ENCODE assay signal across 29 mouse cellular contexts in the genomic region with DNA sequence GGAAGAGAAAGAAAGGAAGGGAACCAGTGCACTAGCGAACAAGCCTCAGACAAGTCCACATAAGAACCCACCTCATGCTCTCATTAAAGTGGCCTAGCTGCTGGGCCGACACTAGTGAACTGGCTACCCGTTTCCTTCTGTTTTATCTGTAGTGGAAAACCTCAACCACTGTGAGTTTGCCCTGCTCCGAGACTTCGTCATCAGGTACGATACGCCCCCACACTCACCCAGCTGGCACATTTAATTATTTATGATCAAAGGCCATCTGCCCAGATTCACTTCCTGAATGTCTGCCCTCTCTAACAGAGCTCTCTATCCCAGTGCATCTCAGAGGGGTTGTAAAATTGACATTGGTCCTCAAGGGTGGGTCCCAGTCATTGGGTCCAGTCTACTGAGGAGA. TPM values are rescaled to one million over a fixed set of nuclear protein-coding genes. Genes with fewer than 3 reads are reported as not detected.
"Had no signal": no experiment of that assay in that cellular context is flagged by ENCODE, and none has a peak within 500 bp of the region (broad histone marks: within the 10 kb centered on the region; RNA-seq: fewer than 3 reads in every experiment).

No protein-coding gene starts in this region.

- ATAC-seq: intestine, embryonic 16.5 days; liver, embryonic 12.5 days had no signal

- H3K9me3 ChIP-seq: heart, embryonic 13.5 days; heart, embryonic 15.5 days; hindbrain, embryonic 13.5 days; hindbrain, embryonic 15.5 days; kidney, embryonic 15.5 days; limb, embryonic 13.5 days; limb, embryonic 15.5 days; liver, embryonic 12.5 days had no signal

- H3K27me3 ChIP-seq: heart, embryonic 13.5 days; heart, embryonic 15.5 days; hindbrain, embryonic 13.5 days; hindbrain, embryonic 15.5 days; kidney, embryonic 15.5 days; limb, embryonic 13.5 days; limb, embryonic 15.5 days had no signal

- DNase-seq: gastrocnemius, adult 2 months; gastrocnemius, postnatal 10 days; gastrocnemius, postnatal 25 days; heart, adult 18-20 months; heart, postnatal 14 days; heart, postnatal 36 days; kidney, adult 11 months; kidney, adult 2 months; kidney, adult 9 months; kidney, postnatal 14 days; kidney, postnatal 36 days; layer of hippocampus, postnatal 36 days; left cerebral cortex, postnatal 4 days had no signal

- H3K36me3 ChIP-seq: heart, embryonic 13.5 days; heart, embryonic 15.5 days; liver, embryonic 12.5 days had no signal

- H3K27ac ChIP-seq: gastrocnemius, adult 2 months; heart, embryonic 13.5 days; heart, embryonic 15.5 days; hindbrain, embryonic 13.5 days; hindbrain, embryonic 15.5 days; kidney, embryonic 15.5 days; kidney, postnatal 0 days; limb, embryonic 13.5 days; limb, embryonic 15.5 days; liver, embryonic 12.5 days; liver, embryonic 14.5 days had no signal

- H3K4me3 ChIP-seq: gastrocnemius, adult 2 months; heart, embryonic 13.5 days; heart, embryonic 15.5 days; hindbrain, embryonic 13.5 days; hindbrain, embryonic 15.5 days; kidney, embryonic 15.5 days; limb, embryonic 13.5 days; limb, embryonic 15.5 days; liver, embryonic 12.5 days had no signal

RNA-seq across cellular contexts. Expression of gene Wbp2nl, which starts 8.5 kb away (rescaled TPM):
- polyA plus RNA-seq: heart, postnatal 0 days; kidney, adult 2 months; limb, embryonic 13.5 days; liver, adult 2 months had no signal

RNA-seq across cellular contexts. Expression of gene 1500009C09Rik, which starts 38.1 kb away (rescaled TPM):
- polyA plus RNA-seq: heart, embryonic 11.5 days; heart, embryonic 13.5 days; heart, embryonic 15.5 days; heart, postnatal 0 days; intestine, embryonic 14.5 days; intestine, embryonic 16.5 days; kidney, postnatal 0 days; limb, embryonic 11.5 days; limb, embryonic 13.5 days; limb, embryonic 15.5 days; liver, adult 2 months; liver, embryonic 12.5 days had no signal
